17 mouse cellular contexts compared by ENCODE assay signal in genomic region chr9:77857091-77858058, GRCm38 (mm10). TPM values are rescaled to one million over a fixed set of nuclear protein-coding genes. Genes with fewer than 3 reads are reported as not detected.
A peak's percentile ranks its signal among the peaks of the same experiment; 100 is the strongest.
DNase-seq lines count a peak whose midpoint lies in the region; ATAC-seq lines count a peak whose summit lies in the region.
"Had no signal": no experiment of that assay in that cellular context is flagged by ENCODE, and none has a peak within 500 bp of the region (broad histone marks: within the 10 kb centered on the region; RNA-seq: fewer than 3 reads in every experiment).

No protein-coding gene starts in this region.

- H3K4me1 ChIP-seq in hindbrain, embryonic 14.5 days (replicated peaks; ENCODE audit: control insufficient read depth, insufficient read depth, low read length) = no peaks in the 10 kb centered on the region
- H3K4me1 ChIP-seq in hindbrain, embryonic 10.5 days (replicated peaks) = no peaks in the 10 kb centered on the region
- no peaks in the 10 kb centered on the region for H3K4me1 ChIP-seq in hindbrain, embryonic 16.5 days (ENCODE audit: control insufficient read depth, insufficient read depth, low read depth, low read length)
- 0 out of 2 replicates have a peak, but pooled peaks cover 2% of the 10 kb centered on the region for H3K4me1 ChIP-seq in neural tube, embryonic 15.5 days
- H3K4me1 ChIP-seq in midbrain, embryonic 15.5 days = no peaks in the 10 kb centered on the region
- H3K4me1 ChIP-seq: embryonic facial prominence, embryonic 13.5 days; neural tube, embryonic 12.5 days had no signal

- 73% methylated on average over 9 of the region's 9 CpGs for WGBS in hindbrain, embryonic 14.5 days
- WGBS in hindbrain, embryonic 10.5 days = 88% methylated on average over 9 of the region's 9 CpGs
- 67% methylated on average over 9 of the region's 9 CpGs for WGBS in hindbrain, embryonic 16.5 days
- WGBS in neural tube, embryonic 15.5 days = 50% methylated on average over 9 of the region's 9 CpGs
- 84% methylated on average over 9 of the region's 9 CpGs for WGBS in midbrain, embryonic 15.5 days

- H3K9ac ChIP-seq in hindbrain, embryonic 14.5 days = no peak overlapping the region
- no peak overlapping the region for H3K9ac ChIP-seq in hindbrain, embryonic 16.5 days (ENCODE audit: low read depth, low read length)
- no peak overlapping the region for H3K9ac ChIP-seq in neural tube, embryonic 15.5 days (replicated peaks)
- no peak overlapping the region for H3K9ac ChIP-seq in midbrain, embryonic 15.5 days
- H3K9ac ChIP-seq: embryonic facial prominence, embryonic 13.5 days; neural tube, embryonic 12.5 days had no signal

- no peak overlapping the region for H3K4me3 ChIP-seq in hindbrain, embryonic 14.5 days (replicated peaks; ENCODE audit: low read length)
- no peak overlapping the region for H3K4me3 ChIP-seq in hindbrain, embryonic 10.5 days
- H3K4me3 ChIP-seq in hindbrain, embryonic 16.5 days (ENCODE audit: low read length) = no peak overlapping the region
- no peak overlapping the region for H3K4me3 ChIP-seq in neural tube, embryonic 15.5 days (replicated peaks)
- H3K4me3 ChIP-seq in midbrain, embryonic 15.5 days = no peak overlapping the region
- H3K4me3 ChIP-seq: embryonic facial prominence, embryonic 13.5 days; neural tube, embryonic 12.5 days had no signal

- H3K4me2 ChIP-seq in hindbrain, embryonic 14.5 days (replicated peaks) = no peak overlapping the region
- no peak overlapping the region for H3K4me2 ChIP-seq in hindbrain, embryonic 16.5 days (ENCODE audit: low read length)
- H3K4me2 ChIP-seq in neural tube, embryonic 15.5 days = no peak overlapping the region
- no peak overlapping the region for H3K4me2 ChIP-seq in midbrain, embryonic 15.5 days
- H3K4me2 ChIP-seq: embryonic facial prominence, embryonic 13.5 days; neural tube, embryonic 12.5 days had no signal

- H3K27me3 ChIP-seq in hindbrain, embryonic 14.5 days (ENCODE audit: control insufficient read depth, insufficient read depth, low read length) = no peaks in the 10 kb centered on the region
- no peaks in the 10 kb centered on the region for H3K27me3 ChIP-seq in hindbrain, embryonic 10.5 days (ENCODE audit: insufficient read depth, poor library complexity, severe bottlenecking)
- H3K27me3 ChIP-seq in hindbrain, embryonic 16.5 days (replicated peaks; ENCODE audit: control insufficient read depth, insufficient read depth, low read length) = no peaks in the 10 kb centered on the region
- H3K27me3 ChIP-seq in neural tube, embryonic 15.5 days (replicated peaks) = no peaks in the 10 kb centered on the region
- no peaks in the 10 kb centered on the region for H3K27me3 ChIP-seq in midbrain, embryonic 15.5 days (replicated peaks)
- H3K27me3 ChIP-seq: CH12.LX; embryonic facial prominence, embryonic 13.5 days; neural tube, embryonic 12.5 days had no signal

- no peak for DNase-seq in hindbrain, embryonic 14.5 days (ENCODE audit: low spot score)
- DNase-seq in hindbrain, embryonic 10.5 days (ENCODE audit: low spot score) = no peak
- DNase-seq in lung, postnatal 10 days = peak; percentile 6
- DNase-seq in lung, postnatal 4 days = no peak
- DNase-seq in spleen, postnatal 10 days (ENCODE audit: low spot score in 2 of 2) = no peak
- DNase-seq: gastrocnemius, postnatal 36 days; left cerebral cortex, postnatal 4 days; liver; lung, postnatal 14 days; thymus, postnatal 25 days had no signal

- H3K27ac ChIP-seq in hindbrain, embryonic 14.5 days = no peak overlapping the region
- H3K27ac ChIP-seq in hindbrain, embryonic 10.5 days = no peak overlapping the region
- H3K27ac ChIP-seq in hindbrain, embryonic 16.5 days (ENCODE audit: low read depth, low read length) = no peak overlapping the region
- peak overlapping the region; percentile 18; the same call in 1 of the 2 replicates for H3K27ac ChIP-seq in neural tube, embryonic 15.5 days (replicated peaks)
- H3K27ac ChIP-seq in midbrain, embryonic 15.5 days = no peak overlapping the region
- H3K27ac ChIP-seq: embryonic facial prominence, embryonic 13.5 days; neural tube, embryonic 12.5 days had no signal

- peak; percentile 51; the same call in 1 of the 2 replicates for ATAC-seq in hindbrain, embryonic 14.5 days (ENCODE audit: low FRiP score)
- ATAC-seq in hindbrain, embryonic 16.5 days = peak; percentile 68
- peak; percentile 85 for ATAC-seq in neural tube, embryonic 15.5 days (ENCODE audit: low FRiP score)
- no peak for ATAC-seq in midbrain, embryonic 15.5 days (replicated peaks)
- ATAC-seq: forebrain, embryonic 16.5 days had no signal

- H3K36me3 ChIP-seq in hindbrain, embryonic 14.5 days (replicated peaks; ENCODE audit: control insufficient read depth, insufficient read depth) = no peaks in the 10 kb centered on the region
- H3K36me3 ChIP-seq in hindbrain, embryonic 10.5 days = no peaks in the 10 kb centered on the region
- no peaks in the 10 kb centered on the region for H3K36me3 ChIP-seq in hindbrain, embryonic 16.5 days (ENCODE audit: control insufficient read depth, insufficient read depth, low read length)
- no peaks in the 10 kb centered on the region for H3K36me3 ChIP-seq in neural tube, embryonic 15.5 days
- H3K36me3 ChIP-seq in midbrain, embryonic 15.5 days (replicated peaks) = no peaks in the 10 kb centered on the region
- H3K36me3 ChIP-seq: embryonic facial prominence, embryonic 13.5 days; neural tube, embryonic 12.5 days had no signal

- no peaks in the 10 kb centered on the region for H3K9me3 ChIP-seq in hindbrain, embryonic 14.5 days (ENCODE audit: control insufficient read depth, low read length)
- H3K9me3 ChIP-seq in hindbrain, embryonic 10.5 days = no peaks in the 10 kb centered on the region
- H3K9me3 ChIP-seq in hindbrain, embryonic 16.5 days (ENCODE audit: control insufficient read depth, low read length) = no peaks in the 10 kb centered on the region
- no peaks in the 10 kb centered on the region for H3K9me3 ChIP-seq in neural tube, embryonic 15.5 days (replicated peaks)
- H3K9me3 ChIP-seq in midbrain, embryonic 15.5 days = no peaks in the 10 kb centered on the region
- H3K9me3 ChIP-seq: embryonic facial prominence, embryonic 13.5 days; neural tube, embryonic 12.5 days had no signal

RNA-seq across cellular contexts. Expression of gene Elovl5, which starts 59.8 kb away (rescaled TPM):
- polyA plus RNA-seq in hindbrain, embryonic 14.5 days (2014; fragmentation: Nextera tagmentation; extraction: Ambion mirVana) = 73.5 and 79.3 TPM in 2 replicates
- 72.7 and 92.1 TPM in 2 replicates for polyA plus RNA-seq in hindbrain, embryonic 10.5 days (2016; fragmentation: Nextera tagmentation; extraction: Ambion mirVana)
- polyA plus RNA-seq in hindbrain, embryonic 16.5 days (2015; fragmentation: Nextera tagmentation; extraction: Ambion mirVana) = 73.3 and 73.8 TPM in 2 replicates
- 61.8 and 70.4 TPM in 2 replicates for polyA plus RNA-seq in neural tube, embryonic 15.5 days (2015; fragmentation: Nextera tagmentation; extraction: Ambion mirVana)
- polyA plus RNA-seq in midbrain, embryonic 15.5 days (2015; fragmentation: Nextera tagmentation; extraction: Ambion mirVana) = 58.7 and 62.0 TPM in 2 replicates
